Mouse (Mus musculus): ENCODE measurements around the gene Hdhd5.

The Hdhd5 gene

GRCm38 (mm10) chr6:120486051-120486510 lies 45.0 kb downstream of the Hdhd5 start:
- in situ Hi-C loops (cut with MboI; ENCODE audit: unreplicated experiment in 2 of 2), result no loop called here

GRCm38 (mm10) chr6:120485038-120485437 lies 46.1 kb downstream of the Hdhd5 start:
- in situ Hi-C loops (cut with MboI; ENCODE audit: unreplicated experiment in 2 of 2), result no loop called here

GRCm38 (mm10) chr6:120483211-120483626 lies 47.9 kb downstream of the Hdhd5 start:
- in situ Hi-C loops (cut with MboI; ENCODE audit: unreplicated experiment in 2 of 2), result loop anchor here (5.0 kb wide), 1 partner anchor 46 kb away; no protein-coding TSS in a partner anchor

GRCm38 (mm10) chr6:120482756-120483155 lies 48.4 kb downstream of the Hdhd5 start:
- in situ Hi-C loops (cut with MboI; ENCODE audit: unreplicated experiment in 2 of 2), result loop anchor here (5.0 kb wide), 1 partner anchor 45 kb away; no protein-coding TSS in a partner anchor

- in situ Hi-C loops (cut with MboI; ENCODE audit: unreplicated experiment in 2 of 2), result loop anchor here (5.0 kb wide), 1 partner anchor 45 kb away; no protein-coding TSS in a partner anchor
Measured at GRCm38 (mm10) chr6:120482021-120482420, 49.1 kb downstream of the Hdhd5 start.

GRCm38 (mm10) chr6:120481538-120481937 lies 49.6 kb downstream of the Hdhd5 start:
- in situ Hi-C loops (cut with MboI; ENCODE audit: unreplicated experiment in 2 of 2), result loop anchor here (5.0 kb wide), 1 partner anchor 44 kb away; no protein-coding TSS in a partner anchor

- in situ Hi-C loops (cut with MboI; ENCODE audit: unreplicated experiment in 2 of 2), result loop anchor here (5.0 kb wide), 1 partner anchor 43 kb away; no protein-coding TSS in a partner anchor
Measured at GRCm38 (mm10) chr6:120480361-120480760, 50.8 kb downstream of the Hdhd5 start.

GRCm38 (mm10) chr6:120479302-120479701 lies 51.8 kb downstream of the Hdhd5 start:
- in situ Hi-C loops (cut with MboI; ENCODE audit: unreplicated experiment in 2 of 2), result no loop called here

GRCm38 (mm10) chr6:120475288-120475687 lies 55.8 kb downstream of the Hdhd5 start:
- in situ Hi-C loops (cut with MboI; ENCODE audit: unreplicated experiment in 2 of 2), result no loop called here

GRCm38 (mm10) chr6:120473427-120473826 lies 57.7 kb downstream of the Hdhd5 start:
- in situ Hi-C loops (cut with MboI; ENCODE audit: unreplicated experiment in 2 of 2), result loop anchor here in 1 of 2 experiments (25.0 kb wide), 2 partner anchors 986 to 1086 kb away; partner anchors contain the start of gene Fbxl14

- in situ Hi-C loops (cut with MboI; ENCODE audit: unreplicated experiment in 2 of 2), result loop anchor here in 1 of 2 experiments (25.0 kb wide), 2 partner anchors 985 to 1085 kb away; partner anchors contain the start of gene Fbxl14
Measured at GRCm38 (mm10) chr6:120472455-120473140, 58.5 kb downstream of the Hdhd5 start.

GRCm38 (mm10) chr6:120471991-120472441 lies 59.1 kb downstream of the Hdhd5 start:
- in situ Hi-C loops (cut with MboI; ENCODE audit: unreplicated experiment in 2 of 2), result loop anchor here in 1 of 2 experiments (25.0 kb wide), 2 partner anchors 985 to 1085 kb away; partner anchors contain the start of gene Fbxl14

- in situ Hi-C loops (cut with MboI; ENCODE audit: unreplicated experiment in 2 of 2), result loop anchor here in 1 of 2 experiments (25.0 kb wide), 2 partner anchors 983 to 1083 kb away; partner anchors contain the start of gene Fbxl14
Measured at GRCm38 (mm10) chr6:120470666-120471065, 60.5 kb downstream of the Hdhd5 start.

- in situ Hi-C loops (cut with MboI; ENCODE audit: unreplicated experiment in 2 of 2), result loop anchor here in 1 of 2 experiments (10.0 to 25.0 kb wide), 3 partner anchors 175 to 1082 kb away; partner anchors contain the start of gene Fbxl14
Measured at GRCm38 (mm10) chr6:120469770-120470169, 61.3 kb downstream of the Hdhd5 start.

- in situ Hi-C loops (cut with MboI; ENCODE audit: unreplicated experiment in 2 of 2), result loop anchor here in 1 of 2 experiments (10.0 to 25.0 kb wide), 3 partner anchors 176 to 1082 kb away; partner anchors contain the start of gene Fbxl14
Measured at GRCm38 (mm10) chr6:120469268-120469667, 61.9 kb downstream of the Hdhd5 start.

GRCm38 (mm10) chr6:120468259-120468658 lies 62.9 kb downstream of the Hdhd5 start:
- in situ Hi-C loops (cut with MboI; ENCODE audit: unreplicated experiment in 2 of 2), result loop anchor here in 1 of 2 experiments (10.0 to 25.0 kb wide), 3 partner anchors 177 to 1081 kb away; partner anchors contain the start of gene Fbxl14

GRCm38 (mm10) chr6:120466609-120467329 lies 64.3 kb downstream of the Hdhd5 start:
- in situ Hi-C loops (cut with MboI; ENCODE audit: unreplicated experiment in 2 of 2), result loop anchor here in 1 of 2 experiments (10.0 to 25.0 kb wide), 3 partner anchors 178 to 1079 kb away; partner anchors contain the start of gene Fbxl14

- in situ Hi-C loops (cut with MboI; ENCODE audit: unreplicated experiment in 2 of 2), result loop anchor here in 1 of 2 experiments (10.0 to 25.0 kb wide), 3 partner anchors 179 to 1078 kb away; partner anchors contain the start of gene Fbxl14
Measured at GRCm38 (mm10) chr6:120465393-120465792, 65.7 kb downstream of the Hdhd5 start.

- in situ Hi-C loops (cut with MboI; ENCODE audit: unreplicated experiment in 2 of 2), result loop anchor here in 1 of 2 experiments (10.0 to 25.0 kb wide), 3 partner anchors 180 to 1077 kb away; partner anchors contain the start of gene Fbxl14
Measured at GRCm38 (mm10) chr6:120464406-120464939, 66.6 kb downstream of the Hdhd5 start.

GRCm38 (mm10) chr6:120463884-120464283 lies 67.2 kb downstream of the Hdhd5 start:
- in situ Hi-C loops (cut with MboI; ENCODE audit: unreplicated experiment in 2 of 2), result loop anchor here in 1 of 2 experiments (10.0 to 25.0 kb wide), 3 partner anchors 181 to 1077 kb away; partner anchors contain the start of gene Fbxl14
